Mouse (Mus musculus) lung, embryonic 16.5 days (tissue): ENCODE results near the gene Canx. TPM values are rescaled to one million over a fixed set of nuclear protein-coding genes. Genes with fewer than 3 reads are reported as not detected.

Experiments used
- ATAC-seq: fragments of 200-750 bp; cut with Nextera tagmentation; 2 replicates; pipeline ENCODE4 v1.8.0; 2017; ENCODE audit warnings: low read depth, mild to moderate bottlenecking, moderate library complexity
- H3K27ac ChIP-seq: fragments of 300-500 bp; sonication (generic); 2 replicates; pipeline ENCODE4 v1.5.1; 2014; ENCODE audit warnings: mild to moderate bottlenecking, control low read depth, low read length
- H3K27me3 ChIP-seq: fragments of 300-500 bp; sonication (generic); 2 replicates; pipeline ENCODE4 v1.6.1; 2014; ENCODE audit warnings: low read depth, low read length, mixed read lengths; ENCODE audit not compliant: control insufficient read depth, insufficient read depth
- H3K36me3 ChIP-seq: fragments of 300-500 bp; sonication (generic); 2 replicates; pipeline ENCODE4 v1.6.1; 2014; ENCODE audit warnings: low read length; ENCODE audit not compliant: control insufficient read depth, insufficient read depth
- H3K4me1 ChIP-seq: fragments of 300-500 bp; sonication (generic); replicated peaks from 2 replicates; pipeline ENCODE4 v1.6.1; 2014; ENCODE audit warnings: low read length, mixed read lengths; ENCODE audit not compliant: control insufficient read depth, insufficient read depth
- H3K4me2 ChIP-seq: fragments of 300-500 bp; sonication (generic); 2 replicates; pipeline ENCODE4 v1.6.1; 2014; ENCODE audit warnings: low read depth, low read length, control low read depth
- H3K4me3 ChIP-seq: fragments of 300-500 bp; sonication (generic); 2 replicates; pipeline ENCODE4 v1.5.1; 2014; ENCODE audit warnings: mild to moderate bottlenecking, low read length, control low read depth
- H3K9ac ChIP-seq: fragments of 300-500 bp; sonication (generic); 2 replicates; pipeline ENCODE4 v1.6.1; 2014; ENCODE audit warnings: low read length, control low read depth
- H3K9me3 ChIP-seq: fragments of 300-500 bp; sonication (generic); 2 replicates; pipeline ENCODE4 v1.6.1; 2016; ENCODE audit warnings: low read length; ENCODE audit not compliant: control insufficient read depth
- WGBS: fragments of 180-500 bp; shearing (Covaris S2); extraction: QIAGEN DNeasy Blood & Tissue Kit; methylation state at CpG from one replicate; pipeline ENCODE4 v1.1.7; 2014; 5-methylcytosine and 5-hydroxymethylcytosine counted together
- microRNA counts: library from miRNA; unstranded; fragments of <30 nt; microRNA quantifications from one replicate; lab custom pipeline; 2016
- microRNA-seq: library from miRNA; unstranded; fragments of <30 nt; microRNA quantifications from one replicate; pipeline ENCODE4, GENCODE M21; 2016
- polyA plus RNA-seq: library from polyadenylated mRNA; unstranded; fragments of >200 nt; fragmentation: Nextera tagmentation; extraction: Ambion mirVana; gene quantifications from 2 replicates; pipeline ENCODE4 v1.2.1, GENCODE M21; 2015

Canx gene
- polyA plus RNA-seq, 1 experiment from 2014 or later: 349 TPM

GRCm38 (mm10) chr11:50252684-50253265 is 72.7 kb downstream of the Canx start:
- Histone ChIP-seq H3K27ac (peak overlapping the region; percentile 10; the same call in 1 of the 2 replicates), H3K4me3 (no peak overlapping the region), H3K9me3 (no peaks in the 10 kb centered on the region), H3K4me1 (peaks cover 6% of the 10 kb centered on the region), H3K27me3 (no peaks in the 10 kb centered on the region), H3K36me3 (peaks cover 10% of the 10 kb centered on the region; the same call in 1 of the 2 replicates), H3K9ac (no peak overlapping the region), H3K4me2 (no peak overlapping the region)
- ATAC-seq: 0 out of 2 replicates have a peak, but pooled peaks have one; percentile 21
- 43% methylated on average over 11 of the region's 11 CpGs for WGBS

DNA sequence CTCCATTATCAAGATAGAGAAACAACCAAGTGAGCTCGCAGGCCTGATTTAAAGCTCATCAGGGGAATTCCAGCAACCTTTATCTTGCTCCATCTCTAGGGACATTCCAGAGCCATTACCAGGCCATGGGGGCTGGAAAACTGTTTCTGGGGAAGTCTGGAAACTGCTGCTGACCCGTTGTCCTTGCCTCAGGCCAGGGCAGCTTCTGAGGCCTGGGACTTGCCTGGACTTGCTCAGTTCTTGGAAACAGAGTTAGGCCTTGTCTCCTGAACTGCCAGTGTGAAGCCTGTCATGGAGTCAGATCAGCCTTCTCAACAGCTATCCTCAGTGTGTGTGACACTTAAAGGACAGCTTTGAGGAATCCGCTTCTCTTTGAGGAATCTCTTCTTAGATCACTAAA is 73.3 kb downstream of the Canx start:
- Histone ChIP-seq H3K4me1 (peaks cover 6% of the 10 kb centered on the region), H3K4me3 (no peak overlapping the region), H3K36me3 (peaks cover 7% of the 10 kb centered on the region; the same call in 1 of the 2 replicates), H3K27ac (no peak overlapping the region), H3K9ac (no peak overlapping the region), H3K27me3 (no peaks in the 10 kb centered on the region), H3K4me2 (no peak overlapping the region), H3K9me3 (no peaks in the 10 kb centered on the region)
- ATAC-seq: peak; percentile 29; the same call in 1 of the 2 replicates
- WGBS: 43% methylated on average over 3 of the region's 3 CpGs

DNA sequence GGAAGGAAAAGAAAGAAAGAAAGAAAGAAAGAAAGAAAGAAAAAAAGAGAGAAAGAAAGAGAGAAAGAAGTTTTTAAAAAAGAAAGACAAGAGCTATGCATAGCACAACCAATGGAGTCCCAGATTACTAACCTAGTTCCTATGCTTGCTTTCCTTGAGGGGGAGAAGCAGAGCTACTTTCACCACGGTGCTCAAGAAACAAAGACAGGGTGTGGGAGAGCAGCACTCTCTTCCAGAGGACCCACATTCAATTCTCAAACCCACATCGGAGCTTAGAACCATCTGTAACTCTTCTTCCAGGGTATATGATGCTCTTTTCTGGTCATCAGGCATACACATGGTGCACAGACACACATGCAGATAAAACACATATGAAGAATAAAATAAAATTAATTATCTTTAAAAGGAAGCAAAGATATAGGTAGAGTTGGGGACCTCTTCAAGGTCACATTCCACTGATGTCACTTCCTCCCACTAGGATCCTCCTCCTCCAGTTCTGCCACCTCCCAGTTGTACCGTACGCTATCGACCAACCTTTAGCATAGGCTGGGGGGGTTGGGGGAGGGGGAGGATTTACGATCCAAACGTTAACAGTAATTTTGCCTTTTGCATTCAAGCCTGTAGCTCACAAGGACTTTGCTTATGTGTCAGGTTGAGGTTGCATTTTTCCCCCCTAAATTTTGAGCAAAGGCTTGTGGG is 76.9 kb downstream of the Canx start:
- Histone ChIP-seq H3K4me1 (peaks cover 6% of the 10 kb centered on the region), H3K27me3 (no peaks in the 10 kb centered on the region), H3K9ac (no peak overlapping the region), H3K36me3 (no peaks in the 10 kb centered on the region), H3K27ac (no peak overlapping the region), H3K4me2 (no peak overlapping the region), H3K4me3 (no peak overlapping the region), H3K9me3 (no peaks in the 10 kb centered on the region)
- ATAC-seq: no peak
- 72% methylated on average over 7 of the region's 7 CpGs for WGBS

DNA sequence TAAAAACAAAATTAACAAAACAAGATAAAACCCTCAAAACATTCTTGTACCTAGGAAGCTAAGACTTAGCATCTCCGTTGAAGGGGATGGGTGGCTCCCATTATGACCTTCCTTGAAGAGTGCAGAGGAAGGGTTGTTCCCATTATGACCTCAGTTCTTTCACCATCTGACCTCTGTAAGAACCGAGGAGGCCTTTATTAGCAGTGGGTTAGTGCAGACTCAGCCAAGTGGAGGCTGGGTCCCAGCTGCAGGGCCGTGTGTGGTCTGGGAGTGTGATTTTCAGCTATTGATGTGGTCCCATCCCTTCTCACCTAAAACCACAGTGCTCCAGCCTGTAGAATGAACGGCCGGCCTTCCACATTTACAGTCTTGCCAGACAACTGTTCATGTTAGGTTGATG is 80.2 kb downstream of the Canx start:
- H3K9me3 ChIP-seq: no peaks in the 10 kb centered on the region
- 69% methylated on average over 5 of the region's 5 CpGs for WGBS
- no peak overlapping the region for H3K4me3 ChIP-seq
- H3K36me3 ChIP-seq: no peaks in the 10 kb centered on the region
- no peaks in the 10 kb centered on the region for H3K4me1 ChIP-seq
- no peaks in the 10 kb centered on the region for H3K27me3 ChIP-seq
- no peak for ATAC-seq
- no peak overlapping the region for H3K4me2 ChIP-seq
- no peak overlapping the region for H3K27ac ChIP-seq
- H3K9ac ChIP-seq: no peak overlapping the region

MicroRNAs within 50 kb of the gene (microRNA counts, 519-probe panel; counts per million panel counts)
- microRNA mmu-miR-804 (lab: Ali Mortazavi, UCI): 2,268 counts per million, percentile 40 among the panel's probes with 10 or more counts

Small RNA genes within 50 kb of the gene (microRNA-seq; reads per million reads assigned to microRNA genes)
- not detected for gene Mir804

Other genes starting within 250 kb of the Canx start
- gene Tbc1d9b, start 194.3 kb downstream of the Canx start, polyA plus RNA-seq: 45.2 and 47.9 TPM in 2 replicates
- 16.1 and 19.5 TPM in 2 replicates for gene Mrnip, start 151.2 kb downstream of the Canx start, polyA plus RNA-seq
- gene Sqstm1, start 114.8 kb downstream of the Canx start, polyA plus RNA-seq: 257 and 295 TPM in 2 replicates
- gene Mgat4b, start 114.8 kb downstream of the Canx start, polyA plus RNA-seq: 5.8 and 7.3 TPM in 2 replicates
- gene Ltc4s, start 87.1 kb downstream of the Canx start, polyA plus RNA-seq: 2.7 and 3.6 TPM in 2 replicates
- gene Maml1, start 33.4 kb downstream of the Canx start, polyA plus RNA-seq: 5.2 and 5.9 TPM in 2 replicates
- gene Cby3, start 28.8 kb upstream of the Canx start, polyA plus RNA-seq: 0.43 and 0.45 TPM in 2 replicates
- 474 and 483 TPM in 2 replicates for gene Hnrnph1, start 51.3 kb upstream of the Canx start, polyA plus RNA-seq
- 23.6 and 26.6 TPM in 2 replicates for gene Rufy1, start 105.5 kb upstream of the Canx start, polyA plus RNA-seq